Mouse (Mus musculus) C2C12 (cell line): Measurements from ENCODE around the gene Ano6. TPM values are rescaled to one million over a fixed set of nuclear protein-coding genes. Genes with fewer than 3 reads are reported as not detected.

Source experiments
- H3K27me3 ChIP-seq: one replicate; pipeline ENCODE4 v1.6.1; 2011; ENCODE audit not compliant: control insufficient read depth, insufficient read depth, insufficient read length
- H3K36me3 ChIP-seq: one replicate; pipeline ENCODE4 v1.6.1; 2011; ENCODE audit not compliant: control insufficient read depth, insufficient read depth
- H3K4me3 ChIP-seq: one replicate; pipeline ENCODE4 v1.5.1; 2011; ENCODE audit warnings: mild to moderate bottlenecking, control low read depth; ENCODE audit not compliant: poor library complexity, insufficient read depth, severe bottlenecking
- H3K79me2 ChIP-seq: one replicate; pipeline ENCODE4 v1.6.1; 2011; ENCODE audit not compliant: control insufficient read depth, insufficient read depth
- H3K79me3 ChIP-seq: one replicate; pipeline ENCODE4 v1.6.1; 2011; ENCODE audit warnings: low read depth, control low read depth
- H3ac ChIP-seq: one replicate; pipeline ENCODE3; 2011; ENCODE audit warnings: low read depth; ENCODE audit not compliant: control insufficient read depth, insufficient read length
- CEBPB ChIP-seq: IDR thresholded peaks from one replicate; pipeline ENCODE4 v1.6.1; 2011; ENCODE audit warnings: low read depth, mild to moderate bottlenecking, control low read depth, moderate library complexity
- CTCF ChIP-seq: IDR thresholded peaks from one replicate; pipeline ENCODE4 v1.5.1; 2011; ENCODE audit not compliant: control insufficient read depth, insufficient read depth, insufficient read length
- FOSL1 ChIP-seq: IDR thresholded peaks from one replicate; pipeline ENCODE4 v1.8.0; 2011; ENCODE audit warnings: mild to moderate bottlenecking, low read length; ENCODE audit not compliant: poor library complexity, insufficient read depth, severe bottlenecking
- MAX ChIP-seq: IDR thresholded peaks from one replicate; pipeline ENCODE4 v1.6.1; 2011; ENCODE audit warnings: mild to moderate bottlenecking, control low read depth
- MYOD1 ChIP-seq: IDR thresholded peaks from one replicate; pipeline ENCODE4 v1.6.1; 2011; ENCODE audit warnings: low read depth; ENCODE audit not compliant: control insufficient read depth, insufficient read length
- MYOG ChIP-seq: IDR thresholded peaks from one replicate; pipeline ENCODE4 v1.6.1; 2011; ENCODE audit not compliant: control insufficient read depth, insufficient read length; ENCODE audit errors: extremely low read depth
- USF1 ChIP-seq: IDR thresholded peaks from one replicate; pipeline ENCODE4 v1.6.1; 2011; ENCODE audit warnings: low read depth, mild to moderate bottlenecking, control low read depth, moderate library complexity
- polyA plus RNA-seq: library from polyadenylated mRNA; unstranded; fragments of >200 nt; fragmentation: generic; extraction: Trizol; gene quantifications from one replicate; pipeline ENCODE4 v1.2.1, GENCODE M21; 2012; ENCODE audit warnings: missing spikeins

Gene Ano6
- polyA plus RNA-seq, 1 experiment = 73.2 TPM

- Histone ChIP-seq H3K79me3 (no peaks in the 10 kb centered on the region), H3K36me3 (no peaks in the 10 kb centered on the region), H3K4me3 (no peak overlapping the region), H3ac (no peak overlapping the region), H3K27me3 (no peaks in the 10 kb centered on the region), H3K79me2 (no peaks in the 10 kb centered on the region)
- TF ChIP-seq USF1 (no peak), CTCF (no peak), MYOD1 (no peak), MAX (no peak), CEBPB (no peak), MYOG (no peak), FOSL1 (no peak)
Measured at GRCm38 (mm10) chr15:95774674-95775414, 15.8 kb upstream of the Ano6 start.

- H3K36me3 ChIP-seq = no peaks in the 10 kb centered on the region
- no peaks in the 10 kb centered on the region for H3K79me3 ChIP-seq
- no peaks in the 10 kb centered on the region for H3K27me3 ChIP-seq
- H3ac ChIP-seq = no peak overlapping the region
- H3K4me3 ChIP-seq = no peak overlapping the region
- no peak for TF ChIP-seq MYOD1
- TF ChIP-seq MYOG = no peak
- TF ChIP-seq CTCF = no peak
- no peak for TF ChIP-seq MAX
- no peak for TF ChIP-seq FOSL1
- TF ChIP-seq USF1 = no peak
- no peak for TF ChIP-seq CEBPB
- no peaks in the 10 kb centered on the region for H3K79me2 ChIP-seq
Measured at GRCm38 (mm10) chr15:95777743-95778142, 12.9 kb upstream of the Ano6 start.

- TF ChIP-seq MYOG = no peak
- no peak for TF ChIP-seq CTCF
- TF ChIP-seq FOSL1 = no peak
- no peak for TF ChIP-seq USF1
- TF ChIP-seq MAX = no peak
- no peak for TF ChIP-seq MYOD1
- Histone ChIP-seq H3ac (no peak overlapping the region), H3K4me3 (no peak overlapping the region), H3K79me2 (no peaks in the 10 kb centered on the region), H3K79me3 (no peaks in the 10 kb centered on the region), H3K27me3 (no peaks in the 10 kb centered on the region), H3K36me3 (no peaks in the 10 kb centered on the region)
Measured at GRCm38 (mm10) chr15:95778710-95779109, 11.9 kb upstream of the Ano6 start.

- Histone ChIP-seq H3K36me3 (no peaks in the 10 kb centered on the region), H3K79me3 (peaks cover 8% of the 10 kb centered on the region), H3K27me3 (no peaks in the 10 kb centered on the region), H3ac (no peak overlapping the region), H3K4me3 (no peak overlapping the region), H3K79me2 (peaks cover 10% of the 10 kb centered on the region)
- no peak for TF ChIP-seq MYOD1
- no peak for TF ChIP-seq CTCF
- no peak for TF ChIP-seq MYOG
- TF ChIP-seq FOSL1 = no peak
Measured at GRCm38 (mm10) chr15:95786624-95787023, 4.0 kb upstream of the Ano6 start.

- H3K27me3 ChIP-seq = no peaks in the 10 kb centered on the region
Measured at GRCm38 (mm10) chr15:95787578-95787977, 3.1 kb upstream of the Ano6 start.

More at GRCm38 (mm10) chr15:95787578-95787977, 3.1 kb upstream of the Ano6 start:
- peaks cover under 1% of the 10 kb centered on the region for H3K36me3 ChIP-seq
- H3K4me3 ChIP-seq = no peak overlapping the region
- H3ac ChIP-seq = no peak overlapping the region
- peaks cover 18% of the 10 kb centered on the region for H3K79me3 ChIP-seq
- H3K79me2 ChIP-seq = peaks cover 20% of the 10 kb centered on the region
- TF ChIP-seq FOSL1 = no peak
- TF ChIP-seq MYOD1 = no peak
- no peak for TF ChIP-seq CEBPB
- TF ChIP-seq CTCF = no peak
- TF ChIP-seq MYOG = no peak
